Mouse (Mus musculus): ENCODE measurements around the gene Ccdc60.

GRCm38 (mm10) chr5:116115071-116115834 is 173.5 kb downstream of the Ccdc60 start:
- TF ChIP-seq CHD2 (IDR thresholded peaks at IDR 0.05; ENCODE audit: low read depth, low read length) (no peak), HCFC1 (IDR thresholded peaks at IDR 0.05; ENCODE audit: borderline replicate concordance, insufficient read depth, low read length) (no peak)
